Mouse (Mus musculus): ENCODE measurements around the gene Cfap161.

Gene Cfap161

GRCm38 (mm10) chr7:83802007-83802406 is 7.3 kb upstream of the Cfap161 start:
- DNase-seq (ENCODE audit: low spot score) = no peak

GRCm38 (mm10) chr7:83801483-83801875 is 6.8 kb upstream of the Cfap161 start:
- DNase-seq (ENCODE audit: low spot score) = no peak

- DNase-seq (ENCODE audit: low spot score) = no peak
Observed at GRCm38 (mm10) chr7:83800561-83801482, 6.1 kb upstream of the Cfap161 start.

GRCm38 (mm10) chr7:83800071-83800470 is 5.4 kb upstream of the Cfap161 start:
- DNase-seq (ENCODE audit: low spot score) = no peak

GRCm38 (mm10) chr7:83798004-83798403 is 3.3 kb upstream of the Cfap161 start:
- DNase-seq (ENCODE audit: low spot score) = no peak

GRCm38 (mm10) chr7:83796177-83796576 is 1.5 kb upstream of the Cfap161 start:
- no peak for DNase-seq (ENCODE audit: low spot score)

GRCm38 (mm10) chr7:83794006-83794683 is 535 bp downstream of the Cfap161 start:
- DNase-seq (ENCODE audit: low spot score) = no peak

- no peak for DNase-seq (ENCODE audit: low spot score)
Observed at GRCm38 (mm10) chr7:83780881-83781280, 13.8 kb downstream of the Cfap161 start.

GRCm38 (mm10) chr7:83780026-83780425 is 14.7 kb downstream of the Cfap161 start:
- DNase-seq (ENCODE audit: low spot score) = no peak

- DNase-seq (ENCODE audit: low spot score) = no peak
Observed at GRCm38 (mm10) chr7:83779028-83779427, 15.7 kb downstream of the Cfap161 start.

GRCm38 (mm10) chr7:83778516-83778915 is 16.2 kb downstream of the Cfap161 start:
- no peak for DNase-seq (ENCODE audit: low spot score)

- DNase-seq (ENCODE audit: low spot score) = no peak
Observed at GRCm38 (mm10) chr7:83774721-83775120, 20.0 kb downstream of the Cfap161 start.

- no peak for DNase-seq (ENCODE audit: low spot score)
Observed at GRCm38 (mm10) chr7:83763674-83764073, 31.0 kb downstream of the Cfap161 start.

- no peak for DNase-seq (ENCODE audit: low spot score)
Observed at GRCm38 (mm10) chr7:83762336-83762735, 32.3 kb downstream of the Cfap161 start.

- DNase-seq (ENCODE audit: low spot score) = no peak
Observed at GRCm38 (mm10) chr7:83751055-83751454, 43.6 kb downstream of the Cfap161 start.

GRCm38 (mm10) chr7:83748405-83748804 is 46.3 kb downstream of the Cfap161 start:
- DNase-seq (ENCODE audit: low spot score) = no peak

GRCm38 (mm10) chr7:83746107-83746687 is 48.5 kb downstream of the Cfap161 start:
- no peak for DNase-seq (ENCODE audit: low spot score)

GRCm38 (mm10) chr7:83745413-83746106 is 49.1 kb downstream of the Cfap161 start, which contains the start of gene Il16:
TSS of gene Il16 (minus strand) at chr7:83745726.
- no peak for DNase-seq (ENCODE audit: low spot score)

GRCm38 (mm10) chr7:83745065-83745412 is 49.6 kb downstream of the Cfap161 start:
- no peak for DNase-seq (ENCODE audit: low spot score)

GRCm38 (mm10) chr7:83744250-83744649 is 50.4 kb downstream of the Cfap161 start:
- DNase-seq (ENCODE audit: low spot score) = no peak

- DNase-seq (ENCODE audit: low spot score) = no peak
Observed at GRCm38 (mm10) chr7:83742690-83743089, 52.0 kb downstream of the Cfap161 start.

- no peak for DNase-seq (ENCODE audit: low spot score)
Observed at GRCm38 (mm10) chr7:83742026-83742425, 52.7 kb downstream of the Cfap161 start.
